Mouse (Mus musculus): ENCODE measurements around the gene Me3. TPM values are rescaled to one million over a fixed set of nuclear protein-coding genes. Genes with fewer than 3 reads are reported as not detected.

The Me3 gene
- polyA plus RNA-seq, 1 experiment from 2014 or later, result 3.2 TPM

GRCm38 (mm10) chr7:89770021-89770420 is 137.8 kb downstream of the Me3 start:
- 41% methylated on average over 6 of the region's 6 CpGs for WGBS
- H3K4me1 ChIP-seq (ENCODE audit: insufficient read depth, low read depth, low read length), result peaks cover 22% of the 10 kb centered on the region; the same call in 1 of the 2 replicates
- no peak for TF ChIP-seq CTCF (IDR thresholded peaks at IDR 0.05)
- TF ChIP-seq EP300 (IDR thresholded peaks at IDR 0.05), result no peak; the same call in 1 of the 2 replicates
- H3K9ac ChIP-seq (replicated peaks; ENCODE audit: low read depth), result no peak overlapping the region
- H3K27ac ChIP-seq (ENCODE audit: low read length), result peak overlapping the region; percentile 32; the same call in 1 of the 2 replicates
- DNase-seq (ENCODE audit: low spot score) (no peak), ATAC-seq (no peak)
- no peaks in the 10 kb centered on the region for H3K9me3 ChIP-seq (ENCODE audit: low read length)
- H3K36me3 ChIP-seq (ENCODE audit: insufficient read depth, low read length), result no peaks in the 10 kb centered on the region
- no peaks in the 10 kb centered on the region for H3K27me3 ChIP-seq (replicated peaks; ENCODE audit: insufficient read depth, low read length)
- H3K4me3 ChIP-seq (ENCODE audit: low read depth, low read length), result no peak overlapping the region
- H3K4me2 ChIP-seq (replicated peaks; ENCODE audit: low read depth, low read length), result no peak overlapping the region

- Histone ChIP-seq H3K9ac (replicated peaks; ENCODE audit: low read depth) (no peak overlapping the region), H3K27ac (ENCODE audit: low read length) (peak overlapping the region; percentile 62), H3K4me1 (ENCODE audit: insufficient read depth, low read depth, low read length) (peaks cover 22% of the 10 kb centered on the region; the same call in 1 of the 2 replicates), H3K36me3 (ENCODE audit: insufficient read depth, low read length) (no peaks in the 10 kb centered on the region), H3K4me2 (replicated peaks; ENCODE audit: low read depth, low read length) (no peak overlapping the region), H3K4me3 (ENCODE audit: low read depth, low read length) (no peak overlapping the region), H3K27me3 (replicated peaks; ENCODE audit: insufficient read depth, low read length) (no peaks in the 10 kb centered on the region), H3K9me3 (ENCODE audit: low read length) (peaks cover 3% of the 10 kb centered on the region; the same call in 1 of the 2 replicates)
- ATAC-seq, result peak; percentile 27
- TF ChIP-seq CTCF (IDR thresholded peaks at IDR 0.05) (no peak), EP300 (IDR thresholded peaks at IDR 0.05) (no peak)
- WGBS, result 46% methylated on average over 5 of the region's 5 CpGs
- no peak for DNase-seq (ENCODE audit: low spot score)
These were observed 140.7 kb downstream of the Me3 start for GRCm38 (mm10) chr7:89772906-89773305.

GRCm38 (mm10) chr7:89773352-89773921 is 141.2 kb downstream of the Me3 start:
- TF ChIP-seq EP300 (IDR thresholded peaks at IDR 0.05) (peak; percentile 98), CTCF (IDR thresholded peaks at IDR 0.05) (no peak)
- peaks cover 3% of the 10 kb centered on the region; the same call in 1 of the 2 replicates for H3K9me3 ChIP-seq (ENCODE audit: low read length)
- peak overlapping the region; percentile 64 for H3K27ac ChIP-seq (ENCODE audit: low read length)
- 0 out of 2 replicates have a peak overlapping the region, but pooled peaks have one; percentile 5 for H3K4me2 ChIP-seq (replicated peaks; ENCODE audit: low read depth, low read length)
- H3K27me3 ChIP-seq (replicated peaks; ENCODE audit: insufficient read depth, low read length), result no peaks in the 10 kb centered on the region
- no peak overlapping the region for H3K4me3 ChIP-seq (ENCODE audit: low read depth, low read length)
- H3K4me1 ChIP-seq (ENCODE audit: insufficient read depth, low read depth, low read length), result peaks cover 22% of the 10 kb centered on the region; the same call in 1 of the 2 replicates
- ATAC-seq, result peak; percentile 96
- DNase-seq (ENCODE audit: low spot score), result peak; percentile 85
- 24% methylated on average over 3 of the region's 3 CpGs for WGBS
- H3K36me3 ChIP-seq (ENCODE audit: insufficient read depth, low read length), result no peaks in the 10 kb centered on the region
- no peak overlapping the region for H3K9ac ChIP-seq (replicated peaks; ENCODE audit: low read depth)

GRCm38 (mm10) chr7:89773926-89774325 is 141.7 kb downstream of the Me3 start:
- peaks cover 22% of the 10 kb centered on the region; the same call in 1 of the 2 replicates for H3K4me1 ChIP-seq (ENCODE audit: insufficient read depth, low read depth, low read length)
- H3K9me3 ChIP-seq (ENCODE audit: low read length), result peaks cover 3% of the 10 kb centered on the region; the same call in 1 of the 2 replicates
- 0 out of 2 replicates have a peak, but pooled peaks have one; percentile 13 for ATAC-seq
- H3K9ac ChIP-seq (replicated peaks; ENCODE audit: low read depth), result no peak overlapping the region
- H3K27ac ChIP-seq (ENCODE audit: low read length), result peak overlapping the region; percentile 64
- no peak for TF ChIP-seq EP300 (IDR thresholded peaks at IDR 0.05)
- TF ChIP-seq CTCF (IDR thresholded peaks at IDR 0.05), result no peak
- no peak overlapping the region for H3K4me3 ChIP-seq (ENCODE audit: low read depth, low read length)
- DNase-seq (ENCODE audit: low spot score), result peak; percentile 44
- no peaks in the 10 kb centered on the region for H3K36me3 ChIP-seq (ENCODE audit: insufficient read depth, low read length)
- H3K4me2 ChIP-seq (replicated peaks; ENCODE audit: low read depth, low read length), result 0 out of 2 replicates have a peak overlapping the region, but pooled peaks have one; percentile 5
- H3K27me3 ChIP-seq (replicated peaks; ENCODE audit: insufficient read depth, low read length), result no peaks in the 10 kb centered on the region
- 14% methylated on average over 2 of the region's 2 CpGs for WGBS

GRCm38 (mm10) chr7:89775848-89776247 is 143.7 kb downstream of the Me3 start:
- H3K4me1 ChIP-seq (ENCODE audit: insufficient read depth, low read depth, low read length), result peaks cover 10% of the 10 kb centered on the region; the same call in 1 of the 2 replicates
- WGBS, result 100% methylated on average over 2 of the region's 2 CpGs
- DNase-seq (ENCODE audit: low spot score) (no peak), ATAC-seq (no peak)
- no peak for TF ChIP-seq EP300 (IDR thresholded peaks at IDR 0.05)
- TF ChIP-seq CTCF (IDR thresholded peaks at IDR 0.05), result no peak
- H3K4me3 ChIP-seq (ENCODE audit: low read depth, low read length), result no peak overlapping the region
- no peak overlapping the region for H3K9ac ChIP-seq (replicated peaks; ENCODE audit: low read depth)
- H3K36me3 ChIP-seq (ENCODE audit: insufficient read depth, low read length), result no peaks in the 10 kb centered on the region
- no peak overlapping the region for H3K27ac ChIP-seq (ENCODE audit: low read length)
- no peaks in the 10 kb centered on the region for H3K27me3 ChIP-seq (replicated peaks; ENCODE audit: insufficient read depth, low read length)
- peaks cover 3% of the 10 kb centered on the region; the same call in 1 of the 2 replicates for H3K9me3 ChIP-seq (ENCODE audit: low read length)
- H3K4me2 ChIP-seq (replicated peaks; ENCODE audit: low read depth, low read length), result no peak overlapping the region

GRCm38 (mm10) chr7:89781391-89781790 is 149.2 kb downstream of the Me3 start:
- no peak overlapping the region for H3K9ac ChIP-seq (replicated peaks; ENCODE audit: low read depth)
- no peak overlapping the region for H3K27ac ChIP-seq (ENCODE audit: low read length)
- TF ChIP-seq CTCF (IDR thresholded peaks at IDR 0.05) (no peak), EP300 (IDR thresholded peaks at IDR 0.05) (no peak)
- DNase-seq (ENCODE audit: low spot score) (no peak), ATAC-seq (no peak)
- no peak overlapping the region for H3K4me2 ChIP-seq (replicated peaks; ENCODE audit: low read depth, low read length)
- H3K9me3 ChIP-seq (ENCODE audit: low read length), result peaks cover 2% of the 10 kb centered on the region; the same call in 1 of the 2 replicates
- WGBS, result 72% methylated on average over 1 of the region's 1 CpGs
- H3K27me3 ChIP-seq (replicated peaks; ENCODE audit: insufficient read depth, low read length), result no peaks in the 10 kb centered on the region
- no peaks in the 10 kb centered on the region for H3K36me3 ChIP-seq (ENCODE audit: insufficient read depth, low read length)
- no peaks in the 10 kb centered on the region for H3K4me1 ChIP-seq (ENCODE audit: insufficient read depth, low read depth, low read length)
- H3K4me3 ChIP-seq (ENCODE audit: low read depth, low read length), result no peak overlapping the region

Data from lung, postnatal 0 days (tissue).